Mouse (Mus musculus): ENCODE measurements around the gene Cd276.
"Not testable (repeated sequence)": the region's sequence is repeated elsewhere in the genome, so short reads cannot be mapped to it uniquely, and the experiment has no call there.

Gene Cd276

DNA sequence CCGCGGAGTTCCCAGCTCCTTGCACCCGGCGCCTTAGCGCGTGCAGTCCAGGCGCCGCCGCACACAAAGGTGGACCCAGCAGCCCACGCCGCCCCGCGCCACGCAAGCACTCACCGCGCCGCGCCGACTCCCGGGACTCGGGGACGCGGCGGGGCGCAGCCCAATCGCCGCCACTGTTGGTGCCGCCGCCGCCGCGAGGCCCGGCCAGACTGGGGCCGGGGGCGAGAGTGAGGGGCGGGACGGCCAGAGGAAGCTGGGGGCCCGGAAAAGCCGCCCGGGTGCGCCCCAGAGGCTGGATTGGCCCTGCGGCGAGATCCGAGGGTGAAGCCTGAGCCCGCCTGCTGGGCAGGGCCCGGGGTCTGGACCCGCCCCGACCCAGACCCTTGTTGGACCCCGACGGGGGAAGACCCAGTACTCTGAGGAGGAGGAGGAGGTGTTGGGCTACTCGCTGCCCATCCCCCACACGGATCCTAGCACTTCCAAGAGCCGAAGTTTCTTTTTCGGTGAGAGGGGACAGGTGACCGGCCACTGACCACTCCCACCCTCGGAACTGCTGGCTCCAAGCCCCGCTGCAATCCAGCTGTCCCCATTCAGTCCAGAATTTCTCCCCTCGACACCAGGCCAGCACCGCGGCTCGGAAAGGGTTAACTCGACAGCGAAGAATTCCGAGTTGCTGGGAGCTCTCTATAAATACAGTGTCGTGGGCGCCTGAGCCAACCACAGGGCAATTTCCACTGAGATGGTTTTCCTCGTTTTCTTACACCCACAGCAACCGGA, at the start of gene Cd276:
Gene Cd276 (minus strand): TSS at position 530 of the 777 bp plus-strand sequence.
- DNase-seq (ENCODE audit: low spot score in 2 of 2): no peak

DNA sequence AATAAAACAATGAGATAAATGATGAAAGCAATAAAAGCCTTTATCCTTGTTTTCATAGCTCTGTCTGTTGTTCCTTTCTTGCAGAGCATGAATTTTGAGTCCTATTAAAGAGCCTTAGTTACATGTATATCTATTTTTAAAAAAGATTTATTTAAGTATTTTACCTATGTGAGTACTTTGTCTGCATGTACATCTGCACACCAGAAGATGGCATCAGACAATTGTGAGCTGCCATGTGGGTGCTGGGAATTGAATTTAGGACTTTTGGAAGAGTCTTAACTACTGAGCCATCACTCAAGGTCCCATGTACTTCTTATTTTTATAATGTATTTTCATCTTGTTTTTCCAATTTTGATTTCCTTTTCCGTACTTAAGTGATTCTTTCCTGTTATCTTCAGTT, 40.1 kb upstream of the Cd276 start:
- DNase-seq (ENCODE audit: low spot score in 2 of 2): no peak

DNA sequence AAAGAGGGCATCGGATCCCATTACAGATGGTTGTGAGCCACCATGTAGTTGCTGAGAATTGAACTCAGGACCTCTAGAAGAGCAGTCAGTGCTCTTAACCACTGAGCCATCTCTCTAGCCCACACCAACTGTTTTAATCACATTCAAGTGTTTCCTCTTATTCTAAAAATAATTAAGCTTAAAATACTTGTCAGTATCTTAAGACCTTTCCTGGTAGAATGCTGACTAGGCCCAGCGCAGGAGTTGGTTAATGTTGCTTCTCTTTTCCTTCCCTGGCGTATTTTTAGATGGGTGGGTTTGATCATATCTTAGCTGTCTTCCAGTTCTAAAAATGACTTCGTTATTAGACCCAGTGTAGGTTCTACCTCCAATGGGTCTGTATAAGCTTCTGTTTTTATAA, 33.4 kb upstream of the Cd276 start:
- DNase-seq (ENCODE audit: low spot score in 2 of 2): no peak

DNA sequence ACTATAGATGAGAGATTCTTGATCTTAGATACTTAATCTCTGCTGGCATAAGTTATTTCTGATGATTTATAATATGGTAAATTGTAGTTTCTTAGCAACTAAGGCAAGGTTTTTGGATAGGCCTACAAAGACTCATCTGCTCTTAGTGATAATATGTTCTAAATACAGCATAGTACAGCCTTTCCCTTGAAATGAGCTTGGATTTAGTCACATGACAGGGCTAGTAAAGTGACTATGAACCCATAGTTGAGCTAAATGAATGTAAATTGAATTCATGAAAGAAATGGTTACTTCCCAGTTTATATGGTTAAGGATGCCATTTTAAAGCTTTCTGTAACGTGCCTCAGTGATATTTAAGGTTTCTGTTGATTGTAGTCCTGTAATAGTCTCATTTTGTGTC, 29.1 kb upstream of the Cd276 start:
- no peak for DNase-seq (ENCODE audit: low spot score in 2 of 2)

DNA sequence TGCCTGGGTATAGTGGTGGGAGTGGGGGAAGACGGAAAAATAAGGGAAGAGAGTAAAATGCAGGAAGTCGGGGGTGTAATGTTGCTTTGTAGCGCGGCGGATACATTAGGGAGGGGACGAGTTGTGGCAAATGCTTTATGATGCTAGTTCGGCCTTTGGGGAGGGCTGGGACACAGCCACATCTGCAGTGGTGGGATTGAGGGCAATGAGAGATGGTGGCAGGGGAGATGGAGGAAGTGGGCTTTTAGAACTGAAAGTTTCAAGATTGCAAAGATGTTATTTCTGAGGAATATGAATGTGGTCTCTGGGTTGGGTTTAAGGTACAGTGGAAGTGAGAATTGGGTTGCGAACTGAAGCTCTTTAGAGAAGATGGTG, 28.0 kb upstream of the Cd276 start:
- DNase-seq (ENCODE audit: low spot score in 2 of 2): peak in 1 of 2 experiments; percentile 19

DNA sequence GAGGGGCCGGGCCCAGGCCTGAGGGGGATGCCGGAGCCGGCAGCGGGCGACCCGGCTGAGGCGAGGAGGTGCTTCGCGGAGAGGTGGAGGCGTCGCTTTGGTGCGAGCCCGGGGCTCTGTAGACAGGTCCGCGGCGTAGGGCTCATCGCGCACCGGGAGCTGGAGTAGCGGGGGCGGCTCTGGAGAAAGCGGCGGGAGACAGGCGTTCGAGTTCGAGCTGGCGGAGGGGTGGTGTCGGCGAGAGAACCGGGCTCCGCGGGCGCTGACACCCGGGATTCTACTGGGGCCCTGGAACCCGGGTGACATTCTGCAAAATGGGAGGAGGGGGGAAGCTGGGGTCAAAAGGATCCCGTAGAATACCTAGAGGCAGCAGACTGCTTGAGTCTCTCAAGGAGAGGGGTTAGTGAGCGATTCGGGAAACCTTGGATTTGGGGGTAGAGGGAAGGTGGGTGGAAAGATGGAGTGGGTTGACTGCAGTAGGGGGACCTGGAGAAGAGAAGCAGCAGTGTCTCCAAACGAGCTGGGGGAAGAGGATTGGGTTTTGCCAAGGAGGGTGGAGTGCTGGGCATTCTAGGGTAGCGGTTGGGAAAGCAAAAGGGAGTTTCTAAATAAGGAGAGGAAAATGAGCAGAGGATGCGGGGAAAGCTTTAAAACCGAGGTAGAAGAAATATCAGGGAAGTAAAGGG, 27.5 kb upstream of the Cd276 start:
- peak in 1 of 2 experiments; percentile 67 for DNase-seq (ENCODE audit: low spot score in 2 of 2)

- DNase-seq (ENCODE audit: low spot score in 2 of 2): peak; percentile 97
Observed at GRCm38 (mm10) chr9:58581958-58582540, 26.8 kb upstream of the Cd276 start, which contains the start of gene Nptn. Nptn (plus strand) TSS chr9:58582240.

GRCm38 (mm10) chr9:58581283-58581930, 26.2 kb upstream of the Cd276 start:
- DNase-seq (ENCODE audit: low spot score in 2 of 2): no peak

DNA sequence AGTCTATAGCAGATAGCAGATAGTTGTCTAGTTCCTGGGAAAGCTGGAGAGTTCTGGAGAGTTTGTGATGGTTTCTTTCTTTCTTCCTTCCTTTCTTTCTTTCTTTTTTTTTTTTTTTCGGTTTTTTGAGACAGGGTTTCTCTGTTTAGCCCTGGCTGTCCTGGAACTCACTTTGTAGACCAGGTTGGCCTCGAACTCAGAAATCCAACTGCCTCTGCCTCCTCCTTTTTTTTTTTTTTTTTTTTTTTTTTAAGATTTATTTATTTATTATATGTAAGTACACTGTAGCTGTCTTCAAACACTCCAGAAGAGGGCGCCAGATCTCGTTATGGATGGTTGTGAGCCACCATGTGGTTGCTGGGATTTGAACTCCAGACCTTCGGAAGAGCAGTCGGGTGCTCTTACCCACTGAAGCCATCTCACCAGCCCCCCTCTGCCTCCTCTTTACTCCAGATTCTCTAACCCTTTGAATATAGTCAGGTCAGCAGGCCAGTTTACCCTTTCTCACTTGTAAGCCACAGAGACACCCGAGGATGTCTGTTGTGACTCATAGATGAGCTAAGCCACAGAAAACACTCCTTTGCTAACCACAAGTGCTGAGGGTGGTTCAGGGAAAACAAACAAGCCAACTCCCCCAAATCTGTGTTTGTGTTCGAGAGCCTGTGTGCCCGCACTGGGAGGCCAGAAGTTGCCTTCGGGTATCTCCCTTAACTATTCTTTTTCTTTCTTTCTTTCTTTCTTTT, 25.4 kb upstream of the Cd276 start:
- not testable (repeated sequence) for DNase-seq (ENCODE audit: low spot score in 2 of 2)

- peak; percentile 28 to 68 for DNase-seq (ENCODE audit: low spot score in 2 of 2)
Observed at GRCm38 (mm10) chr9:58578669-58579068, 23.4 kb upstream of the Cd276 start.

- DNase-seq (ENCODE audit: low spot score in 2 of 2): no peak
Observed at GRCm38 (mm10) chr9:58571001-58571400, 15.8 kb upstream of the Cd276 start.

- DNase-seq (ENCODE audit: low spot score in 2 of 2): peak in 1 of 2 experiments; percentile 36
Observed at GRCm38 (mm10) chr9:58567682-58568081, 12.4 kb upstream of the Cd276 start.

DNA sequence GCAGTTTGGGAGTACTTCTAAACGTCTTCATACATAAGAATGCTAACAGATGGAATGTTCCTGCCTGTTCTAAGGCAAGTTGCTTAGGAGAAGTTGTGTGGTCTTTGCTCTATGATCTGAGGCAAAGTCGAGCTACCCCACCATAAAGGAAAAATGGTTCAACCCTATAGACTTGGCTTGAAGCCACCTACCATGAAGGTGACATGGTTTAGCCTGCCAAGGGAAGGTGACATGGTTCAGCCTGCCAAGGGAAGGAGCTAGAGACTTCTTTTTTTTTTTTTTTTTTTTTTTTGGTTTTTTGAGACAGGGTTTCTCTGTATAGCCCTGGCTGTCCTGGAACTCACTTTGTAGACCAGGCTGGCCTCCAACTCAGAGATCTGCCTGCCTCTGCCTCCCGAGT, 10.7 kb upstream of the Cd276 start:
- DNase-seq (ENCODE audit: low spot score in 2 of 2): not testable (repeated sequence)

- DNase-seq (ENCODE audit: low spot score in 2 of 2): no peak
Observed at GRCm38 (mm10) chr9:58560211-58560610, 5.0 kb upstream of the Cd276 start.

GRCm38 (mm10) chr9:58557457-58558455, 2.5 kb upstream of the Cd276 start:
- no peak for DNase-seq (ENCODE audit: low spot score in 2 of 2)

- no peak for DNase-seq (ENCODE audit: low spot score in 2 of 2)
Observed at GRCm38 (mm10) chr9:58556627-58557026, 1.4 kb upstream of the Cd276 start.

GRCm38 (mm10) chr9:58555685-58556414, 613 bp upstream of the Cd276 start:
- DNase-seq (ENCODE audit: low spot score in 2 of 2): no peak

DNA sequence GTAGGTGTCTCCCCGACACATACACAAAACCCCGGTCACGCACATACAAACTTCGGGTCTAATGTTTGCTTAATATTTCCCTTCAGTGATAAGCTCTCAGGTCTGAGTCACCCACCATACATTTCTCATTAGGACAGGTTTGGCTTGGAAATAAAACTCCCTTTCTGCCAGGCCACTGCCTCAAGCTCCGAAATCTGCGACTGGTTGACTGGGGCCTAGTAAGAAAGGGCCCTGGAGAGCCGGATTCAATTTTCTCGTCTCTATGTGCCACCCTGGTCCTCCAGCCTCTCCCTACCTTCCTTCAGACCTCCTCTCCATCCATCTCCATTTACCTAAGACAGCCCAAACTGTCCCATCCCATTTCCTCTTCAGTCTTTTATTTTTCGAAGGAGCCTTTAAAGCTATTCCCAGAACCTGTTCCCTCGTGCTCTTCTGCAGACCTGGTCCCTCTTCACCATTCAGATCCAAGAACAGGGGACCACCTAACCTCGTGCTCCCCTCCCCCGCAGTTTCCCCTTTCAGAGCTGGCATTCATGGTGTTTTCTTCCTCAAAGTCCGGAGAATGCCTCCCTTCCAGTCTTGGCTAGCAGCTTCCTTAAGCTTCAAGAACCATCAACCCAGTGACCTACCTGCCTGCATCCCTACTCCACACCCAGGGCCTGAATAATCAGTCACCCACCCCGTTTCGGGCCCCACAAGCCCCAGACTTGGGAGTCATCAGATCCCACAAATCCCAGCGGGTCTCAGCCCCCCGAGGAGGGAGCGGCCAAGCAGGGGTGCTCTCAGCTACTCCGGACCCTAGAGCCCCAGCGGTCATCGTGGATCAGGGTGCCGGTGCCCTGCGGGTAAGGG, 955 bp downstream of the Cd276 start:
- DNase-seq (ENCODE audit: low spot score in 2 of 2): no peak

- DNase-seq (ENCODE audit: low spot score in 2 of 2): no peak
Observed at GRCm38 (mm10) chr9:58552083-58552482, 3.2 kb downstream of the Cd276 start.
